Mouse (Mus musculus): ENCODE measurements around the gene Mrrf. TPM values are rescaled to one million over a fixed set of nuclear protein-coding genes. Genes with fewer than 3 reads are reported as not detected.

Mrrf gene
- polyA plus RNA-seq, 1 experiment from 2014 or later, result 30.6 TPM

GRCm38 (mm10) chr2:36215203-36215739, 79.1 kb downstream of the Mrrf start:
- no peak for DNase-seq
- peaks cover 19% of the 10 kb centered on the region for H3K27me3 ChIP-seq (ENCODE audit: control insufficient read depth, insufficient read depth, low read length)
- no peak overlapping the region for H3K27ac ChIP-seq (replicated peaks; ENCODE audit: low read depth, low read length)
- H3K4me1 ChIP-seq (ENCODE audit: control insufficient read depth, insufficient read depth, low read length), result no peaks in the 10 kb centered on the region
- H3K9ac ChIP-seq (replicated peaks; ENCODE audit: low read length), result no peak overlapping the region
- ATAC-seq (ENCODE audit: low FRiP score, low TSS enrichment), result no peak
- no peak overlapping the region for H3K4me2 ChIP-seq (ENCODE audit: low read length)
- H3K9me3 ChIP-seq (ENCODE audit: control insufficient read depth, low read length), result no peaks in the 10 kb centered on the region
- H3K36me3 ChIP-seq (ENCODE audit: control insufficient read depth, insufficient read depth, low read length), result no peaks in the 10 kb centered on the region
- WGBS, result 92% methylated on average over 5 of the region's 5 CpGs
- H3K4me3 ChIP-seq (replicated peaks; ENCODE audit: low read depth, low read length), result no peak overlapping the region

- Histone ChIP-seq H3K4me2 (ENCODE audit: low read length) (no peak overlapping the region), H3K27me3 (ENCODE audit: control insufficient read depth, insufficient read depth, low read length) (peaks cover 7% of the 10 kb centered on the region), H3K36me3 (ENCODE audit: control insufficient read depth, insufficient read depth, low read length) (no peaks in the 10 kb centered on the region), H3K27ac (replicated peaks; ENCODE audit: low read depth, low read length) (no peak overlapping the region), H3K9me3 (ENCODE audit: control insufficient read depth, low read length) (no peaks in the 10 kb centered on the region), H3K4me1 (ENCODE audit: control insufficient read depth, insufficient read depth, low read length) (no peaks in the 10 kb centered on the region), H3K9ac (replicated peaks; ENCODE audit: low read length) (no peak overlapping the region), H3K4me3 (replicated peaks; ENCODE audit: low read depth, low read length) (no peak overlapping the region)
- DNase-seq (no peak), ATAC-seq (ENCODE audit: low FRiP score, low TSS enrichment) (no peak)
Measured at GRCm38 (mm10) chr2:36216546-36216945, 80.4 kb downstream of the Mrrf start.

DNA sequence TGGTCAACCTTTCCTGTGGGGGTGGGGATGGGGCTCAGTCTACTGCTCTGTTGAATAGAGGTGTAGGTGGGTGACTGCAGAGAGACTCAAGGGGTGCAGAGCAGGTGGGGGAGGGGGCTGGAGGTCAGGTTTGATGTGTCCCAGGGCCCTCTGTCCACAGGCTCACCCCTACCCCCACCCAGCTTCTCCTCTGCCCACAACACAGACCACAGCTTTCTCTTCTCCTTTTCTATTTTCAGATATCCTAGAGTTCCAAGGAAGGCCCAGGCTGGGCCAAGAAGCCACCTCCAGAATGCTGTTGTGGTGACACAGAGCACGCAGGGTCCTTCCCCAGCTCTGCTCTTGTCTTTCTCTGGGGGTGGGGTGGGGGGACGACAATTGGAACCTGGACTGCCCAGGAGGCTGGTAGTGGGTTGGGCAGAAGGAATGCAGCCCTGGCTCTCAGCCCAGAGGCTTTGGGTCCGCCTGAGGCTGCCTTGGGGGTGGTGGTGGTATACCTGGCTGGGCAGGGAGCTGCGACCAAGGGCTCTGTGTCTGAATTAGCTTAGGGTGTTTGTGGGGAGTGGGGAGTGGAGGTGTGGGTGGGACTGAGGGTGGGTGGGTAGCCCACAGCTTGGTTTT, 80.9 kb downstream of the Mrrf start:
- Histone ChIP-seq H3K27me3 (ENCODE audit: control insufficient read depth, insufficient read depth, low read length) (0 out of 2 replicates have a peak, but pooled peaks cover 3% of the 10 kb centered on the region), H3K9ac (replicated peaks; ENCODE audit: low read length) (no peak overlapping the region), H3K9me3 (ENCODE audit: control insufficient read depth, low read length) (no peaks in the 10 kb centered on the region), H3K27ac (replicated peaks; ENCODE audit: low read depth, low read length) (no peak overlapping the region), H3K4me2 (ENCODE audit: low read length) (no peak overlapping the region), H3K4me3 (replicated peaks; ENCODE audit: low read depth, low read length) (no peak overlapping the region), H3K4me1 (ENCODE audit: control insufficient read depth, insufficient read depth, low read length) (no peaks in the 10 kb centered on the region), H3K36me3 (ENCODE audit: control insufficient read depth, insufficient read depth, low read length) (no peaks in the 10 kb centered on the region)
- DNase-seq, result no peak
- no peak for ATAC-seq (ENCODE audit: low FRiP score, low TSS enrichment)
- WGBS, result 52% methylated on average over 4 of the region's 4 CpGs

GRCm38 (mm10) chr2:36217692-36218233, 81.6 kb downstream of the Mrrf start:
- no peak overlapping the region for H3K4me2 ChIP-seq (ENCODE audit: low read length)
- H3K36me3 ChIP-seq (ENCODE audit: control insufficient read depth, insufficient read depth, low read length), result no peaks in the 10 kb centered on the region
- no peak overlapping the region for H3K4me3 ChIP-seq (replicated peaks; ENCODE audit: low read depth, low read length)
- no peaks in the 10 kb centered on the region for H3K9me3 ChIP-seq (ENCODE audit: control insufficient read depth, low read length)
- ATAC-seq (ENCODE audit: low FRiP score, low TSS enrichment), result no peak
- no peak for DNase-seq
- no peak overlapping the region for H3K9ac ChIP-seq (replicated peaks; ENCODE audit: low read length)
- H3K27ac ChIP-seq (replicated peaks; ENCODE audit: low read depth, low read length), result no peak overlapping the region
- no peaks in the 10 kb centered on the region for H3K4me1 ChIP-seq (ENCODE audit: control insufficient read depth, insufficient read depth, low read length)
- WGBS, result 59% methylated on average over 5 of the region's 5 CpGs
- H3K27me3 ChIP-seq (ENCODE audit: control insufficient read depth, insufficient read depth, low read length), result no peaks in the 10 kb centered on the region

DNA sequence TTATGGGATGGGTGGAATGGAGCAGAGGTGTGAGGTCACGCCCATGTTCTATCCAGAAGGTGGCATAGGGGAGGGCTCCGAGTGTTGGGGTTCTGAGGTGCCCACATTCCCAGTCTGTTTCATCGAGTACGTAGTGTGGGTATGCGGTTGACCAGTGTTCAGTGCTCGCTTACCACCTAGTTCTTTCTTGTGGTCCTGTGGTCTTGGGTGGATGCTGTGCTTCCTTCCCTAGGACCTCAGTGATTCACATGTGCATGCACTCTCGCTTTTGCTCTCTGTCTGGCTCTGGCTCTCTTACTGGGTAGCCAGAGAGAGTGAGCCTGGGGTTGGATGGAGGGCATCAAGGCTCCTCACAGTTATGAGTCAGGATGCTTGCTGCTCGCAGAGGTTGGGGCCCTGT, 83.9 kb downstream of the Mrrf start:
- no peaks in the 10 kb centered on the region for H3K27me3 ChIP-seq (ENCODE audit: control insufficient read depth, insufficient read depth, low read length)
- H3K9me3 ChIP-seq (ENCODE audit: control insufficient read depth, low read length), result no peaks in the 10 kb centered on the region
- no peaks in the 10 kb centered on the region for H3K4me1 ChIP-seq (ENCODE audit: control insufficient read depth, insufficient read depth, low read length)
- WGBS, result 92% methylated on average over 8 of the region's 8 CpGs
- no peak overlapping the region for H3K27ac ChIP-seq (replicated peaks; ENCODE audit: low read depth, low read length)
- H3K4me2 ChIP-seq (ENCODE audit: low read length), result no peak overlapping the region
- H3K9ac ChIP-seq (replicated peaks; ENCODE audit: low read length), result no peak overlapping the region
- H3K4me3 ChIP-seq (replicated peaks; ENCODE audit: low read depth, low read length), result no peak overlapping the region
- no peaks in the 10 kb centered on the region for H3K36me3 ChIP-seq (ENCODE audit: control insufficient read depth, insufficient read depth, low read length)
- DNase-seq, result no peak
- no peak for ATAC-seq (ENCODE audit: low FRiP score, low TSS enrichment)

DNA sequence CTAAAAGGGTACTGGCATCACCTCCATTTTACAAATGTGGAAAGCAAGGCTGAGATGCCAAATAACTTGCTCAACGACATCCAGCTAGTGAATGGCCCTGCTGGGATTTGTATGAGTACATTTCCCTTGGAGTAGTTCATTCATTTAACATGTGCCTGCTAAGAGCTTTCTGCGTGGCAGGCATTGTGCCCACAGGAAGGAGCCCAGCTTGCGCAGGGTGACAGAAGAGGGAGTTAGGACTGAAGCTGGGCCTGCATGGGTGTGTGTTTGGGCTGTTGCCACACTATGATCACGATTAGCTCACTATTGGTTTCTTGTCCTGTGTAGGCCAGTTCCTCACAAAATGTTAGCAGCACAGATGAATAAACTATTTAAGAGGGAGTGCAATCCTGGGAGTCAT, 84.7 kb downstream of the Mrrf start:
- ATAC-seq (ENCODE audit: low FRiP score, low TSS enrichment) (no peak), DNase-seq (no peak)
- no peaks in the 10 kb centered on the region for H3K27me3 ChIP-seq (ENCODE audit: control insufficient read depth, insufficient read depth, low read length)
- 86% methylated on average over 4 of the region's 4 CpGs for WGBS
- H3K36me3 ChIP-seq (ENCODE audit: control insufficient read depth, insufficient read depth, low read length), result no peaks in the 10 kb centered on the region
- H3K4me3 ChIP-seq (replicated peaks; ENCODE audit: low read depth, low read length), result no peak overlapping the region
- H3K9me3 ChIP-seq (ENCODE audit: control insufficient read depth, low read length), result no peaks in the 10 kb centered on the region
- H3K4me1 ChIP-seq (ENCODE audit: control insufficient read depth, insufficient read depth, low read length), result no peaks in the 10 kb centered on the region
- no peak overlapping the region for H3K27ac ChIP-seq (replicated peaks; ENCODE audit: low read depth, low read length)
- H3K4me2 ChIP-seq (ENCODE audit: low read length), result no peak overlapping the region
- H3K9ac ChIP-seq (replicated peaks; ENCODE audit: low read length), result no peak overlapping the region

DNA sequence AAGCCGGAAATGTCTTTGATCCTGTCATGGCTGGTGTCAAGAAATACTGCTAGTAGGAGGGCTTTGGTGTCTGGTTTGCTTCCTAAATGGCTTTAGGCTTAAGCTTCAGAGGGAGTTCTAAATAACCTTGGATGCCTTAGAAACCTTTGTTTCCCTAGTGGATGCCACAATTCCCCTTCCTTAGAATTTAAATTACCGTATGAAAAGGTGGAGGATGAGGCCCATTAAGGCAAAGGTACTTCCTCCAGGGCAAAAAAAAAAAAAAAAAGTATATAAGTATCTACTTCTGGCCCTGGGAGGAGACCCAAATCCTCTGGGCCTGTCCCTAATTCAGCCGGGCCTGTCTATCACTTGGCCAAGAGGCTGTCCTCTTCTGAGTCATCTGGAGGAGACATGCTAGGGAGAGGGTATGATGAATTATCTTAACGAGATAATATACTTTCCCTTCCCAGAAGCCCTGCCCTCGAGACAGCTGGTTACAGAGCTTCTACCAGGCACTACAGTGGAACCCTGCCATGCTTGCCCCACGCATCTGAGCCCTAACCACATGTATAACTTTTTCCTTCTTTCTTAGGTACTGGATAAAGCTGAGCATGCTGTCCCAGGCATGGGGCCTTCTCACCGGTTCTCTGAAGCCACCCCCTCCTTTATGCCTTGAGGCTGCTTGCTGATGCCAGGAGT, 86.1 kb downstream of the Mrrf start:
- no peaks in the 10 kb centered on the region for H3K36me3 ChIP-seq (ENCODE audit: control insufficient read depth, insufficient read depth, low read length)

GRCm38 (mm10) chr2:36223436-36223835, 87.2 kb downstream of the Mrrf start:
- Histone ChIP-seq H3K27ac (replicated peaks; ENCODE audit: low read depth, low read length) (no peak overlapping the region), H3K36me3 (ENCODE audit: control insufficient read depth, insufficient read depth, low read length) (no peaks in the 10 kb centered on the region), H3K9me3 (ENCODE audit: control insufficient read depth, low read length) (no peaks in the 10 kb centered on the region), H3K4me1 (ENCODE audit: control insufficient read depth, insufficient read depth, low read length) (no peaks in the 10 kb centered on the region), H3K4me3 (replicated peaks; ENCODE audit: low read depth, low read length) (no peak overlapping the region), H3K9ac (replicated peaks; ENCODE audit: low read length) (no peak overlapping the region), H3K4me2 (ENCODE audit: low read length) (no peak overlapping the region), H3K27me3 (ENCODE audit: control insufficient read depth, insufficient read depth, low read length) (no peaks in the 10 kb centered on the region)
- ATAC-seq (ENCODE audit: low FRiP score, low TSS enrichment) (no peak), DNase-seq (no peak)

More for the DNA sequence above, 86.1 kb downstream of the Mrrf start:
- no peak overlapping the region for H3K4me3 ChIP-seq (replicated peaks; ENCODE audit: low read depth, low read length)
- no peak overlapping the region for H3K9ac ChIP-seq (replicated peaks; ENCODE audit: low read length)
- H3K9me3 ChIP-seq (ENCODE audit: control insufficient read depth, low read length), result no peaks in the 10 kb centered on the region
- 73% methylated on average over 7 of the region's 7 CpGs for WGBS
- no peak overlapping the region for H3K27ac ChIP-seq (replicated peaks; ENCODE audit: low read depth, low read length)
- DNase-seq (no peak), ATAC-seq (ENCODE audit: low FRiP score, low TSS enrichment) (no peak)
- no peak overlapping the region for H3K4me2 ChIP-seq (ENCODE audit: low read length)
- H3K27me3 ChIP-seq (ENCODE audit: control insufficient read depth, insufficient read depth, low read length), result no peaks in the 10 kb centered on the region
- no peaks in the 10 kb centered on the region for H3K4me1 ChIP-seq (ENCODE audit: control insufficient read depth, insufficient read depth, low read length)

GRCm38 (mm10) chr2:36224153-36224552, 88.0 kb downstream of the Mrrf start:
- Histone ChIP-seq H3K4me2 (ENCODE audit: low read length) (no peak overlapping the region), H3K9me3 (ENCODE audit: control insufficient read depth, low read length) (no peaks in the 10 kb centered on the region), H3K27me3 (ENCODE audit: control insufficient read depth, insufficient read depth, low read length) (no peaks in the 10 kb centered on the region), H3K4me3 (replicated peaks; ENCODE audit: low read depth, low read length) (no peak overlapping the region), H3K9ac (replicated peaks; ENCODE audit: low read length) (no peak overlapping the region), H3K4me1 (ENCODE audit: control insufficient read depth, insufficient read depth, low read length) (no peaks in the 10 kb centered on the region), H3K27ac (replicated peaks; ENCODE audit: low read depth, low read length) (no peak overlapping the region), H3K36me3 (ENCODE audit: control insufficient read depth, insufficient read depth, low read length) (no peaks in the 10 kb centered on the region)
- DNase-seq (no peak), ATAC-seq (ENCODE audit: low FRiP score, low TSS enrichment) (no peak)
- 86% methylated on average over 7 of the region's 7 CpGs for WGBS

Data from midbrain, embryonic 14.5 days (tissue).